Mouse (Mus musculus) urinary bladder, postnatal 25 days (tissue): ENCODE data around the gene Gm9918.
"Not testable (repeated sequence)": the region's sequence is repeated elsewhere in the genome, so short reads cannot be mapped to it uniquely, and the experiment has no call there.

Source experiments
- DNase-seq: peaks from one replicate; pipeline ENCODE4 v3.0.0; 2022; ENCODE audit warnings: low spot score

Gm9918 gene

GRCm38 (mm10) chr15:102270274-102270960 is at the start of gene Gm9918:
Gene Gm9918, plus strand, starts transcription at chr15:102270563.
- DNase-seq: no peak

DNA sequence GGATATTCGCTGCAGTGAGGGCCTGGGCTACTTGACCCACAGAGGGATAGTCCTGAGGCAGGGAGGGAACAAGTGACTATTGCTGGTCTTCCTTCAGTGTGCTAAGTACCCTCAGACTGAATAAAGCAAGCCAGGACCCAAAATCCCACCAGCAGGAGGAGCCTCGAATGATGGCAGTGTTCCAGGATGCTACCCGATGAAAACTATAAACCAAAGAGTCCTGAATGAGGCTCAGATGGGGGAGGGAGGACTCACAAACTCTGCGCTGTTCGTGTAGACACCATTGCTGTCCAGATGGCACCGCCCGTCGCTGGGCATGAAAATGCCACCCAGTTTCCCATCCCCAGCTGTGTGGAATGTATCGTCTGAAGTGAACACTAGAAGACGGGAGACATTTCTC is 48.0 kb upstream of the Gm9918 start:
- DNase-seq: no peak

- DNase-seq: peak; percentile 79
Measured at GRCm38 (mm10) chr15:102224186-102224991, 46.0 kb upstream of the Gm9918 start.

- no peak for DNase-seq
Measured at GRCm38 (mm10) chr15:102224992-102225617, 45.3 kb upstream of the Gm9918 start.

- not testable (repeated sequence) for DNase-seq
Measured at GRCm38 (mm10) chr15:102225619-102226018, 44.7 kb upstream of the Gm9918 start.

GRCm38 (mm10) chr15:102230408-102231321 is 39.7 kb upstream of the Gm9918 start:
- no peak for DNase-seq

- DNase-seq: no peak
Measured at GRCm38 (mm10) chr15:102231748-102232147, 38.6 kb upstream of the Gm9918 start, which contains the start of gene Itgb7. Gene Itgb7, minus strand, starts transcription at chr15:102231944.

GRCm38 (mm10) chr15:102232764-102233163 is 37.6 kb upstream of the Gm9918 start:
- DNase-seq: no peak

- no peak for DNase-seq
Measured at GRCm38 (mm10) chr15:102233896-102234295, 36.5 kb upstream of the Gm9918 start.

GRCm38 (mm10) chr15:102235371-102236027 is 34.9 kb upstream of the Gm9918 start:
- peak; percentile 55 for DNase-seq

- DNase-seq: no peak
Measured at GRCm38 (mm10) chr15:102238543-102239259, 31.7 kb upstream of the Gm9918 start.

GRCm38 (mm10) chr15:102239260-102239590 is 31.1 kb upstream of the Gm9918 start:
- DNase-seq: peak; percentile 76

GRCm38 (mm10) chr15:102239851-102240250 is 30.5 kb upstream of the Gm9918 start:
- DNase-seq: no peak

- no peak for DNase-seq
Measured at GRCm38 (mm10) chr15:102240607-102241006, 29.8 kb upstream of the Gm9918 start.

- DNase-seq: no peak
Measured at GRCm38 (mm10) chr15:102242404-102243228, 27.7 kb upstream of the Gm9918 start.

DNA sequence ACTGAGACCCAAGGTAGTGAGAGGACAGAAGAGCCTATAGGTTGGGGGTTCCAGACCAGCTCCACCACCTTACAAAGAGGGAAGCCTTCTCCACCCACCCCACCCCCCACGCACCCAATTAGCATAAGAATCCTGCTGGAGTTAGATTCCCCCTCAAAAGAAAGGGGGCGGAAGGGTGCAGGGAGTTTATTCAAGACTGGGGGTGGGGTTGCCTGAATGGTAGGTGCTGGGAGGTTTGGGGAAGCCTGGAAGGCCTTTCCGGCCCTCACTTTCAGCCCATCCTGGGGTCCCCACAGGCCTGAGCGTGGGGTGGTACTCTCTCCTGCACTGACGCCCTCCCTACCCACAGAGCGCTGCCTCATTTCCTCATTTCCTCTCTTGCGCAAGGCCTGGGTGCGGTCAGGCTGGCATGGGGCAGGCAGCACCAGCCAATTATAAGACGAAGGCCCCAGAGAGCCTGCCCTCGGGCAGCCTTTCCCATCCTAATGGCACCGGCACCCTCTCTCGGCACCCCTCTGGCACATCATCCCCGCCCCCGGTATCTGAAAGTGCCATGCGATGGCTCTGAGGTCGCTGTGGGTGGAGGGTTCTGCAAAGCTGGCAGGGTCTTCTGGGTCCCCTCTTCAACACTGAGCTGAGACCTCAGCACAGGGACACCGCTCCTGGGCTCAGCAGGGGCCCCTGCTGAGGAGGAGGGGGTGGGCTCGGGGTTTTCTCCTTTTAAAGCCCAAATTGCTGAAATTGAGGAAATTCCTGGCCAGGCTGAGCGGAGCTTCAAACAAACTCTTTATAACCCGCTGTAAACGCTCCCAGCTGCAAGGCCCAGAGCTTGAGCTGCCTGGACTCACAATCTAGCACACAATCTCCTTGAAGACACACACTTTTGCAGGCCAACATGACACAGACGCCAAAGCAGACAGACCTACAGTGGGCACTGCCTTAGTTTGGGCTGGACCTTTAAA is 26.9 kb upstream of the Gm9918 start:
- peak; percentile 75 for DNase-seq

DNA sequence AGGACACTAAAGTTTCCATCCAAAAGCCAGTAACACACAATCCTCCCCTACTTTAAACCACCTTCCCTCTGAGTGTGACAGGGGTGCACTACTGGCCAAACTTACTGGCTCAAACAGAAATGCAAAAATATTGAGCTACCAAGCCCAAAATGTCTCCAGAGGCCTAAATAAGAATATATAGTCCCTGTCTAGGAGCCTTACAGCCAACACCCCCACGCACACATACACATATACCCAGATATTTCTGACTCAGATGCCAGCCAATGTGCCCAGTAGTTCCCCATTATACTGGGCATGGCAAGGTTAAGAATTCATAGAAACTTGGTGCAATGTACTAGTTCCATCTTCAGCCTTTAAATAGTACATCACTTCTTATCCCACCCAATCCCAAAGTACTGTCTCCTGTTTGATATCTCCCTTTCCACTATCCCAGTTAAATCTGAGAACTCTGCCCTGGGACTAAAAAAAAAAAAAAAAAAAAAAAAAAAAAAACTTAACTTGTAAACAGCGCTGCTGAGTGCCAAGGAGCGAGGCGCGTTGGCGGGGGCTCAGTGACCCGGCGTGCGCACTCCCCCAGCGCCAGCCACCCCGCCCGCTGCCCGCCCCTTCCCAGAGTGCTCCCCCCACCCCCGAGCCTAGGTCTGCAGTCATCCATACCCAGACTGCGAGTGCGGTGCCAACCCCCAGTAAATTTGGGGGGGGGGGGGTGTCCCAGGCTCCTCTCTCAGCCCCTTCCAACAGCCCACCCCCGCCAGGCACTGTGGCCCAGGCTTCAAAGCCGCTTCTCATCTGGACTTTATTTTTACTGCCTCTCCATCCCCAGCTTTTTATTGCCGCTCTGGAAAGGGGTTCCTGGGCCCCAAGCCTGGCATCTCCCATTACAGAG is 25.8 kb upstream of the Gm9918 start:
- DNase-seq: no peak
